Mouse (Mus musculus) gastrocnemius, adult 8-10 months (tissue): Measurements from ENCODE around the gene Ugdh. TPM values are rescaled to one million over a fixed set of nuclear protein-coding genes. Genes with fewer than 3 reads are reported as not detected.
"Not testable (repeated sequence)": the region's sequence is repeated elsewhere in the genome, so short reads cannot be mapped to it uniquely, and the experiment has no call there.

Experiments used
- DNase-seq, 2 experiments: peaks; one replicate each; pipeline ENCODE4 v3.0.0; 2022; ENCODE audit warnings: low spot score in 2 of 2
- total RNA-seq, 4 experiments: library from RNA; stranded (reverse); gene quantifications; 2 replicates each; pipeline ENCODE4 v1.2.4; 2022

Gene Ugdh
- 1 to 10 TPM; 4.9 to 8.0 (median 6.1) TPM for total RNA-seq

DNA sequence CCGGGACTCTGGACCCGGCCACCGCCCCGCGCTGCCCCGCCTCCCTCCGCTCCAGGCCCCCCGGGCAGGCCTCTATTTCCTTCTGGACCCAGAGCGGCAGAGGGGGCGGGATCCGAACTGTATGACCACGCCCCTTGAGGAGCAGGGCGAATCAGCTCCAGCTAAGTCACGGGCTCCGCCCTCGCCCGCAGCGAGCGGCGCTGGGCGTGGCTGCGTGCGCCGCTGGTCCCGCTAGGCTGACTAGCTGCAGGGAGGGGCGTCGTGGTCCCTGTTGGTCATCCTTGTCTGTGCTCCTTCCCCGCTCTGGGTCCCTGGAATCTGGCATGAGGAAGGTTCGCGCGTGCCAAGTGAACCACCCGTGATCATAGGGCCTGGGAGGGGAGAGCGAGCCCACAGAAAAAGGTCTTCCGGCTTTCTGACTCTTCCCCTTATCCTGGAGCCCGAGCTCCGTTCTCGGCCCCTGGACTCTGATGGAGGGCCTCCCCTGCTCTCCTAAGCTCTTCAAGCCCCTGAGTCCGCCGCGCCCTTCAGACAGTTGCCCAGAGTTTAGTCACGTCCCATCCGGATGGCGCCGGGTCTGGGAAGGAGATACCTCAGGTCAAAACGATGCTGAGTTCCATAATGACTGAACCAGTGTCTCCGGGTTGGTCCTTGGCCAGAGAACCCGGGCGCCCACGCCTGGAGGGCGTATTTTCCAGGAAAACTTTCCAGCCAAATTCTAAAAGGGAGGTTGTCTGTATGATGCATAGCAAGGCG, at the start of gene Ugdh:
Ugdh (minus strand) TSS at position 144 of the 756 bp plus-strand sequence.
- peak; percentile 96 to 97 for DNase-seq

DNA sequence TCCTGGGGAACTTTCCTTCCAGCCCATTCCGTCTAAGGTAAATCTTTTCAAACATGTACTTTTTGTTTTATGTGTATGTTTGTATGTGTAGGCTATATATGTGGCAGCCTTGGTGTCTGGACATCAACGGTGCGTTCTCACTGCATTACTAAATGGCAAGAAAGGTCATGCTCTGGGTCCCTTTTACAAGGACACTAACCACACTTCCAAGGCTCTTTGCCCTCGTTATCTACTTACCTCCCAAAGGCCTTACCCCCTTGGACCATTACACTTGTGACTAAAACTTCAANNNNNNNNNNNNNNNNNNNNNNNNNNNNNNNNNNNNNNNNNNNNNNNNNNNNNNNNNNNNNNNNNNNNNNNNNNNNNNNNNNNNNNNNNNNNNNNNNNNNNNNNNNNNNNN, 47.2 kb upstream of the Ugdh start:
- no peak for DNase-seq

DNA sequence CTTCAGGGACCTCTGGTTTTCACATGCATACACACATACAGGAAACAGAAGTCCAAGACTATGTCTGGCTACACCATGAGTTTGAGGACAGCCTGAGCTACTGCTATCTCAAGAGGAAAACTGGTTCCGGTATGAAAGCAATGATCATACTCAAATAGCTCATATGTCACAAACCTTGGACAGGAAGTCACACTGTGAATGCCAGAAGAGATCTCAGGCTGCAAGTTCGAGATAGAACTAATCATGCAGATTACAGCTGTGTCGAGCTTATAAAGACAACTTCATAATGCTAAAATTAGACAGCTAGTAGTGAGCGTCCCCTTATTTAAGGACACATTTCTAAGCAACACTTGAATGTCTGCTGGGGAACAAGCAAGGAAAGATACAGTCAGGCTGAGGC, 44.8 kb upstream of the Ugdh start:
- no peak for DNase-seq

DNA sequence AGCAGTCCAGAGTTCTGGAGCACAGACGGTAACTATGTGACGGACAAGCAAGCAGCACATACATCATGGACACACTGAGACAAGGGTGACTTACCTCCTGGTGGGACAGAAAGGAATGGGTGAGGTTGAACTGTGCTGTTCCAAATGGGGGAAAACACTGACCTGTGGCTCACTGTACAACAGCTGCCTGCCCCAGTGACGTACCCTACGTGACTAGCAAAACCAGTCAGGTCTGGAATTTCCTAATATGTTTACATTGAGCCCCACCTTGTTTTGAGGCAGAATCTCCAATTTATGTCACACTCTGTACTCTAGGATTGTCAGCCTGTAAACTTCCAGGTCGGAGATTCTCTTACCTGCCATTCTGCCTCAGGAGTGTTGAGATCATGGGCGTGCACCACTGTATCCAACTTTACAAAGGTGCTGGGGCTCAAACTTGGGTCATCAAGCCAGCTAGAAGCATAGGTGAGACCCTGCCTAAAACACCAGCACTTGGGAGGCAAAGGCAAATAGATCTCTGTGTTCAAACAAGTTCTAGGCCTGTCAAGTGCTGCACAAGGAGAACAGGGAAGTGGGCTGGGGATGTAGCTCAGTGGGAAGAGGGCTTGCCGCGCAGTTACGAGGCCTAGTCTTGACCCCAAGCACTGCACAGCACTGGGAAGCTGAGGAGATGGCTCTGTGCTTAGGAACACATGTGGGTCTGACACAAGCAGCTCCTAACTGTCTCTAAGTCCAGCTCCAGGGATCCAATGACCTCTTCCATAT, 44.1 kb upstream of the Ugdh start:
- no peak for DNase-seq

DNA sequence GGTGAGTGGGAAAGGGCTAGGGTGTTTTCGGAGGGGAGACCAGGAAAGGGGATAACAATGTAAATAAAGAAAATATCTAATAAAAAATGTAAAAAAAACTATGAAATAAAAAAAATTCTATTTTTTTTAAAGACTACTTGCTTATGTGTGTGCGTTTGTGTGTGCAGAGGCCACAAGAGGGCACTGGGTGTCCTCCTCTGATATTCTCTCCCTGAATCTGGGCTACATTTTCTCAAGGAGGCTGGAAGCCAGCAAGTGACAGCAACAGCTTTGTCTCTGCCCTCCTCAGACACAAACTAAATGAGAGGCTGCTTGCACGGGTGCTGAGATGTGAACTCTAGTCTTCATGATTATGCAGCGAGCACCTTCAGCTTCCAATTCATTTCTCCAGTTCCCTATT, 42.5 kb upstream of the Ugdh start:
- DNase-seq: peak in 1 of 2 experiments; percentile 30

DNA sequence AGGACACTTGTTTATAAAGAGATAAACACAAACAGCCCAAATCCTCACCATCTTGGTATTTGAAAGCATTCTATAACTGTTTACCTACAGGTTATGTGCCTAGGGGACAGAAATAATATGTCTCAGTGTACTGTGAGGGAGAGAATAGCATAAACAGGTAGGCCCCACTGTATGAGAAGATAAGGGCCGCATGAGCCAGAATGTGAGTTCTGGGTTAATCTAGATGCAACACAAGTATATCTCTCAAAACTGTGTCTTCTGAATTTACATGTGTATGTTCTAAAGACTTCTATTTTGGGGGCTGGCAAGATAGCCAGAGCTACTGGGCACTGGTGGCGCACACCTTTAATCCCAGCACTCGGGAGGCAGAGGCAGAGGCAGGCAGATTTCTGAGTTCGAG, 41.0 kb upstream of the Ugdh start:
- not testable (repeated sequence) for DNase-seq

DNA sequence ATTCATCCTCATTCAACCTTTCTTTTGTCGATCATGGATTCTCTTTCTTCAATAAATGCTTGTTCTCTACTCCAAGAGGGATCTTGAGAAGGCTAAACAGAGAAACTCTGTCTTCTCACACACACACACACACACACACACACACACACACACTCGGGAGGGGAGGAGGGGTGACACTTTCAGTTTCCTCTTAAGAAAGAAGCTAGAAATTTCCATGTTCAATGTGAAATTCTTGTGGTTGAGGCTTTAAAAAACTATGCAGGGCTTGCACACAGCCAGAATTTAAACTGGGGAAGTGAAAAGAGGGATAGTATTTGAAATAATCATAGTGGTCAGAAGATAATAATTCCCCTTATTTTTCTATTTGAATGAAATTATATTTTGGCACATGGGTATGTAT, 40.1 kb upstream of the Ugdh start:
- no peak for DNase-seq

DNA sequence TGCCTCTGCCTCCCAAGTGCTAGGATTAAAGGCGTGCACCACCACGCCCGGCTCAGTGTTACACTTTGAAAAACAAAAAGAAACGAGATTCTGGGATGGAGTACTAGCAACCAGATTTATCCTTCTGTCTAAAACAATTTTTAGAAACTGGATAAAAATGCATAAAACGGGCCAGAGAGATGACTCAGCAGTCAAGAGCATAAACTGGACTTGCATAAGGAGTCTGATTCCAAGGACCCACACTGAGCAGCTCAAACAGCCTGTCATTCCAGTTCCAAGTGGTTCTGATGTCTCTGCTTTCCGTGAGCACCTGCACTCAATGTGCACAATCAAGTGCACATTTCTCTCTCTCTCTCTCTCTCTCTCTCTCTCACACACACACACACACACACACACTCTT, 34.0 kb upstream of the Ugdh start:
- no peak for DNase-seq

DNA sequence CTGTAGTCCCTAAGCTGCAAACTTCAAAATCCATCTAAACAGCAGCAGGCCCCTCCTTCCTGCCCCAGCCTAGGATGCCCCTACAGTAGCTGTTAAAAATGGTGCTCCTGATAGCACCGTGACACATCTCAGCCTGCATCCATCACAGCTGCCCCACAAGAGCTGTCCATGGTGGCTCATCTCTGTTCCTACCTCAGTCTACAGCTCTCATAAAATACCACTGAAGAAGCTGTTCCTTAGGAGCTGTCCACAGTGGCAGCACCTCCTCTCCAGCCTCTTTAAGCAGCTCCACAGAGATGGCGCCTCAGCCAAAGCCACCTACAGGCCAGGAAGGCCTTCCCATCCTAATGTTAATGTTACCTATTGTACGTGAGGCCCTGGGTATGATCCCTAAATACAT, 31.2 kb upstream of the Ugdh start:
- no peak for DNase-seq

DNA sequence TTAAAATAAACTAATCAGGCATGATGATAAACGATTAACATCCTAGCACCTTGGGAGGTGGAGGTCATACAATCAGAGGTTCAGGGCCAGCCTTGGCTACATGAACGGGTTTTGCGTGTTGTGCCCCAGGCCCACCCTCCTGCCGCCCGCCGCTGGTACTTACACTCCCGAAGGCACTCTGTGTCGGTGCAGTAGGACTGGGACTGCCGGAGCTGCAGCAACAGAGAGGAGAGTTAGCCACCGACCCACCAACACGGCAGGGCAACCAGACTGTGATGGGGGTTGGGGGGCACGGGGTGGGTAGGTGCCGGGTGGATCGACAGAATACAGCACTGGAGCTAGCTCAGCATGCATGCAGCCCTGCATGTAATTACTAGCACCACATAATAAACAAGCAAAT, 24.6 kb upstream of the Ugdh start:
- no peak for DNase-seq

DNA sequence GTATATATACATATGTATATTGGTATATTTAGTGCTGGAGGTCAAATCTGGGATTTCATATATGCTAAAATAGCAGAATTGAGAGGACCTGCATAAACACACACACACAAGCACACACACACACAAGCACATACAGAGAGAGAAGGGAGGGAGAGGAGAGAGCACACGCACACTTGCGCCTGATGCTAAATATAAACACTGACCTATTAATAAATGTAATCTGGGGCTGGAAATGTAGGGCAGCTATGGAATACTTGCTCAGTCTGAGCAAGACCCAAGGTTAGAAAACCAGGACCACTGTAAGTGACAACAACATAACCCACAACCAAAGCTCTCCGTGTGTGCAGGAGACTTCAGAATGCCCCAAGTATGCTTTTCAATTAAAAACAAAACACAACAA, 23.7 kb upstream of the Ugdh start:
- no peak for DNase-seq

DNA sequence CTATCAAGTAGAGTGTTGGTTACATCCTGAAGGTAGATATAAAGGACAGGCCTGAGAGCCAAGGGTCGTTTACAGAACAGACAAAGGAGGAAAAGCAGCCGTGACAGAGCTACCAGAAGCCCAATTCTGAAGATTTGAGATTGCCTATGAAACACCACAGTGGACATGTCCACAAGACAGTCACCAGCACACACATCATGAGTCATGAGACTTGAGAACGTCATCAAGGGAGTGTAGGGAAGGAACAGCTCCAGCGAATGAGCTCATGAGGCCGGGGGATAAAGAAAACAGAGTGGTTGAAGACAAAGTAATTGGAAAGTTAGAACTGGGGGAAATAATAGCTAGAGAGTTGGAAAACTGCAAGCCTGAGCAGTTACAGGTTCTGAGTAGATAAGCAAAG, 22.1 kb upstream of the Ugdh start:
- no peak for DNase-seq

DNA sequence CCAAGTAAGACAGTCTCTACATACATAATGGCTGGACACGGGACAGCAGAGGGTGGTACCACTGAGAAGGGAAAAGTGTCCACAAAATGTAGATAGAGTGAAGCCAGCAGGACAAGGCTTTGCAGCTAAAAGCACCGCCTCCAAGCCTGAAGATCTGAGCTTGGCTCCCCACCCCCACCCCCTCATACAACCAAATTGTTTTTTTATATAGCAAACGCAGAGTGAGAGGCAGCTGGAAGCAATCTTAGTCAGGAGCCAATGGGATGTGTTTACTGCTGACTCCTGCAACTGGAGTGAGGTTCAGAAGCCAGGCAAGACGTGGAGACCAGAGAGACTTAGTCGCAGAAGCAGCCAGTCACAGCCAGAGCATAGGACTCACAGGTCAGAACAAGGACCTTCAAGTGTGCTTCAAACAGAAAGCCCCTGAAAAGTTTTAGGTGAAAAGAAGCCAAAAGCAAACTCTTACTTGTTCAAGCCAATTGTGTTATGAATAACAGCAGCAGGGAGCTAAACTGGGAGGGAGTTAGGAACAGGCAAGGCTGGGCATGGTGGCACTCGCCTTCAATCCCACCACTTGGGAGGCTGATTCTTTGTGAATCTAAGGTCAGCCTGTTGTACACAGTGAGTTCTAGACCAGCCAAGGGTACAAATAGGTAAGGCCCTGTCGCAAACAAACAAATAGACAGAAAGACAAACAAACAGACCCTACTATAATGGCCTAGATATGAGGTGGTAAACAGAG, 21.5 kb upstream of the Ugdh start:
- no peak for DNase-seq

DNA sequence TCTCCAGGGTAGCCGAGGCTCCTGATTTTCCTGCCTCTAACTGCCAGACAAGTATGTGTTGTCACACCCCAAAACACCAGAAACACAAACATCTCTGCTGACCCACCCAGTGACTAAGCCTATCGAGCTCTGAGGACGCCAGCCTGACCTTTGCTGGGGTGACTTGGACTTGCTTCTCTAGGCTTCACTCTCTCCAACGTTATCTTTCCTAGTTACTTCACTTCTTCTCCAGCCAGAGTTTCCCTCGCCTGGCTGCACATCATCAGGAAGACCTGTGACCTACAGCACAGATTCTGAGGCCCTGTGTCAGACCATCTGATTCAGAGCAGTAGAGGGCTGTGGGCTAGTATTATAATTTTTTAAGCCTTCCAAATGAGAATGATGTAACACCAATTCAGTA, 19.0 kb upstream of the Ugdh start:
- peak in 1 of 2 experiments; percentile 38 for DNase-seq

DNA sequence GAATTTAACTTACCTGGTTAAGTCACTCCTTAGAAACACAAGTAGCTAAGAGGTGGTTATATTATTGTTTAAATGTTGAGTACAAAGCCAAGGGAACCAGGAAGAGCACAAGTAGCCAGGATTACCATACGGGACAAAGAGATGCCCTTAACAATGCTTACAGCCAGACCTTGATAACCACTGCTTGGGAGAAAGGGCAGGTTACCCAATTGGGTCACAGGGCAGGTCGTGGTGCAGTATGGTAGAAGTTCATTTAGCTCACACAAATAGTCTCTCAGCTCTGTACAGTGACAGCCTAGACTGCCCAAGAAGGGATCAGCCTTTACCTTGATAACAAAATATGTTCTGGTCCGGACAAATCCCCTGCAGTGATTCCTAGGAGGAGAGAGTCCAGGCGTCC, 13.2 kb upstream of the Ugdh start:
- no peak for DNase-seq

DNA sequence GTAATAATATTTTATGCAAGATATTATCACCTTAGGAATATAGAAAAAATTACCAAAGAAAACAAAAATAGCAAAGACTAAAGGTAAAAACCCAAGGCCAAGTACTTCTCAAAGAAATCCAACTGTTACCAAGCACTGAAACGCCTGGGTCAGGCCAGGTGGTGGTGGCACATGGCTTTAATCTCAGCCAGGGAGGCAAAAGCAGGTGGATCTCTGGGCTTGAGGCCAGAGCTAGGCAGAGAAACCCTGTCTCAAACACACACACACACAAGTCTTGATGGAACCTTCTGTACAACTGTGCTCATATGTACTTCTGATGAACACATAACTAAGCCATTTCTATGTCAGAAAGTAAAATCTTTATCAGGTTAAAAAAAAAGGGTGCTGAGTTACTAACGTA, 12.1 kb upstream of the Ugdh start:
- peak in 1 of 2 experiments; percentile 20 for DNase-seq

DNA sequence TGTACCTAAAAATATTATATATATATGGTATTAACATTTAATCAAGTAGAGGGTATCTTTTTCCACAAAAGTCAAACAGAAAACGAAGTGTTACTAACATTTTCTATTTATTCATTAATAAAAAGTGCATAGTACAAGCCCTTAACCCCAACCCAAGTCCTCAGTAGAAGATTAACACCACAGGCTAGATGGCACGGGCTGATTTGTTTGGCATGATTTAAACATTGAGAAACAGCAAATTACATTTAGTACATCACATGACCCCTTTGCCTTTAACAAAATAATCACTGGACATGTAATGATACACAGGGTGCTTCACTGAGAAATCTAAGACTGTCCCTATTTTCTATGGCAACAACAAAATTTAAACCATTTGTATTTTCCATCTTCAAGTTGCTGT, 11.0 kb upstream of the Ugdh start:
- no peak for DNase-seq

DNA sequence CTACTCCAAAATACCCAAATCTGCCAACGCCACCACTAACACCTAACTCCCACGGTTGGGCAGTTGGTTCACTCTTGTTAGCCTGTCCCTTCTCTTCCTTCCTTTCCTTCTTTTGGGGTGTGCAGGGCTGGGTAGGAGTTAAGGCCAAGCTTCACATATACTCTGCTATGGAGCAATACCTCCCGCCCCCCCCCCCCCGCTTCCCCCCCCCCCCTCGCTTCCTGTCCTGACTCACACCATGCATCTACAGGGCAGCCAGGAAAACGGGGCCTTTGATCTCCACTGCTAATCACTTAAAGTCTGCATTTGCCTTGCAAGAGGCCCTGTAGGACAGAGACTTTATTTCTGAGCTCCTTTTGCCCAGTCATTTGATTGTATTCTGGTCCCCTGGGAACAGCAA, 9.2 kb upstream of the Ugdh start:
- no peak for DNase-seq

DNA sequence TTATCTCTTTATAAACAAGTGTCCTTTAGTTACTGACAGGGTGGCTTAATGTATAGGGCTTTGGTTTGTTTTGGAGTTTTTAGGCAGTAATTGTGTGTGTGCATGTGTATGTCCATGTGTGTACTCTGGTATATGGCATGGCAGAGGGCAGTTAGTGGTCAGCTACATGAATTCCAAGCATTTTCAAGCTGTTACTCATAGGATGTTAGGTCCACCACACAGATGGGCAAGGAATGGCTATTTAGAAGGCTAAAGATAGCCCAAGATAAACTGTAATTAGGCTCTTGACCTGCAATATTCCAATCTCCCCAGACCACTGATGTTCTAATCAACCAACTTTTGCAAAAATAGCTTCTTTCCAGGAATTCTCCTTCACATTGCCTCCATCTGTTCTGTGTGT, 2.3 kb upstream of the Ugdh start:
- no peak for DNase-seq

DNA sequence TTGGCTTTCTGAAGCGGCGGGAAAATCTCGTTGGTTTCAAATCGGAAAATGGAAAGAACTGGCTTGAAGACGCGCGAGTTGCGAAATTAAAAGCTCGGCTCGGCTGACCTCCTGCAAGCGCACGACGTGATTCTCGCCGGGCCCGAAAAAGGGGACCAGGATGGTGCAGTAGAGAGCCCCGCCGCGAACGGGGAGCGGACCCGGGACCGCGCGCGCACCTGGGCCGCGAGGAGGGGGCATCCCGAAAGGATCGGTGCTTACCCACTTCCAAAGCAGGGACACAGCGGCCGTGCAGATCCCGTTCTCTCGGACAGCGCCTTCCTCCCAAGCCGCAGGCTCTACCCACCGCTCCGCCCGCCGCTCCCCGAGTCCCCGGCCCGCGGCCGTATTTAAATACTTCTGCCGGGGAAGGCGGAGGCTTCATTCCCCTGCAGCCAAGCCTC, 365 bp downstream of the Ugdh start:
- no peak for DNase-seq

DNA sequence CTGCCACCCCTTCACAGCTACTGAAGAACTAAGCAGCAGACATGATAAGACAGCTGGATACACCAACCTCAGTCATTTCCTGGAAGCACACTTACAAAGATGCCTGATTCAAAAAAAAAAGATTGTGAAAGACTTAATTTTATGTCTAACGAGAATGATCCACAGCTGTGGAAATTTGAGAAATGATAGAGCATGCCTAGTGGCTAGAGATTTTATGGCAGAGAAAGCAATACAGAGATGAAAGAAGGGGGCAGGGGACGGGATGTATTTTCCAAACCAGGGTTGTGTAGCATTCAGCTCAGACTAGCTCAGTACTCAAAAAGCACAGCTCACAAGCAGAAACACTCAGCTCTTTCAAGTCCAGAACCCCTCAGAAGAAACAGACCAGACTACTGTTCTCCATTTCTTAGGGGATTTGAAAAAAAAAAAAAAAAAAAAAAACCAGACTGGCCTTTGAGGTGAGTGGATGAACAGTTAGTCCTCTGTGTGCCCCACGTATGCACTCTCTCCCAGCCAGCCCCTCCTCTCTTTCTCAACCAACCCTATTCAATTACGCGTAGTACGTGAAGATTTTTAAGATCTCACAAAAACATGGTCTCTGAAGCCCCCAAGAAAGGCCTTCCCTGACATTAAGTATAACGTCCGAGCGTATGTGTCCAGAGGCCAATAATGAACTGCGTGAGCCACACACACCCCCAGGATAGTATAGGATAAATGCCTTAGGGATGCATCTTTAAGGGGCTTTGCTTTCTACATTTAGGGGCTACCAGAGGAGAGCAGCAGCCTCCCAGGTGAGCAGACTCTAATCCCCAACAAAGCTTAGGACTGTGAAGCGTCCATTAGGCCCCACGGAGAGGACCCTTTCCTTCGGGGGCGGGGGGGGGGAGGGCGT, 1.0 kb downstream of the Ugdh start:
- DNase-seq: no peak
